Mouse (Mus musculus) neural tube, embryonic 10.5 days (tissue): Measurements from ENCODE around the gene Pus1.
A peak's percentile ranks its signal among the peaks of the same experiment; 100 is the strongest.
"Not testable (repeated sequence)": the region's sequence is repeated elsewhere in the genome, so short reads cannot be mapped to it uniquely, and the experiment has no call there.

Experiments
- DNase-seq: peaks from one replicate; pipeline ENCODE4 v3.0.0-alpha.2; 2017; ENCODE audit warnings: low spot score; ENCODE audit errors: extremely low spot score

Pus1 gene

GRCm38 (mm10) chr5:110781529-110782238, 1.2 kb upstream of the Pus1 start:
- DNase-seq, result no peak

GRCm38 (mm10) chr5:110780761-110781528, 486 bp upstream of the Pus1 start:
- no peak for DNase-seq

GRCm38 (mm10) chr5:110779276-110779997, 1.0 kb downstream of the Pus1 start:
- DNase-seq, result no peak

GRCm38 (mm10) chr5:110778263-110778662, 2.2 kb downstream of the Pus1 start:
- DNase-seq, result no peak

GRCm38 (mm10) chr5:110776141-110776540, 4.3 kb downstream of the Pus1 start:
- DNase-seq, result no peak

- no peak for DNase-seq
Measured at GRCm38 (mm10) chr5:110774511-110774910, 5.9 kb downstream of the Pus1 start.

GRCm38 (mm10) chr5:110772945-110773344, 7.5 kb downstream of the Pus1 start:
- DNase-seq, result not testable (repeated sequence)

GRCm38 (mm10) chr5:110770448-110771158, 9.9 kb downstream of the Pus1 start, which contains the start of gene Ep400:
Gene Ep400 (minus strand): TSS chr5:110770717.
- peak; percentile 99 for DNase-seq

- DNase-seq, result no peak
Measured at GRCm38 (mm10) chr5:110770031-110770445, 10.4 kb downstream of the Pus1 start.

GRCm38 (mm10) chr5:110769272-110769671, 11.2 kb downstream of the Pus1 start:
- DNase-seq, result no peak

- DNase-seq, result no peak
Measured at GRCm38 (mm10) chr5:110763890-110764289, 16.6 kb downstream of the Pus1 start.

GRCm38 (mm10) chr5:110745021-110745420, 35.4 kb downstream of the Pus1 start:
- no peak for DNase-seq

GRCm38 (mm10) chr5:110739496-110740275, 40.8 kb downstream of the Pus1 start:
- DNase-seq, result no peak

- no peak for DNase-seq
Measured at GRCm38 (mm10) chr5:110735606-110736005, 44.9 kb downstream of the Pus1 start.

- DNase-seq, result no peak
Measured at GRCm38 (mm10) chr5:110733231-110733823, 47.1 kb downstream of the Pus1 start.

- no peak for DNase-seq
Measured at GRCm38 (mm10) chr5:110731227-110731626, 49.2 kb downstream of the Pus1 start.

- no peak for DNase-seq
Measured at GRCm38 (mm10) chr5:110727850-110728249, 52.6 kb downstream of the Pus1 start.
